Mouse (Mus musculus) testis, adult 2 months (tissue): ENCODE measurements around the gene Prrg4.

Source experiments
- CTCF ChIP-seq: fragments of 200-500 bp; IDR thresholded peaks from 2 replicates; pipeline ENCODE4 v1.5.1; 2012; ENCODE audit warnings: low read depth, mild to moderate bottlenecking, inconsistent platforms, low read length, moderate library complexity; ENCODE audit not compliant: control insufficient read depth, insufficient read depth, insufficient replicate concordance
- POLR2A ChIP-seq: fragments of 200-500 bp; IDR thresholded peaks from 2 replicates; pipeline ENCODE4 v1.6.1; 2012; ENCODE audit warnings: low read depth, mild to moderate bottlenecking, inconsistent platforms, low read length, moderate library complexity; ENCODE audit not compliant: control insufficient read depth

DNA sequence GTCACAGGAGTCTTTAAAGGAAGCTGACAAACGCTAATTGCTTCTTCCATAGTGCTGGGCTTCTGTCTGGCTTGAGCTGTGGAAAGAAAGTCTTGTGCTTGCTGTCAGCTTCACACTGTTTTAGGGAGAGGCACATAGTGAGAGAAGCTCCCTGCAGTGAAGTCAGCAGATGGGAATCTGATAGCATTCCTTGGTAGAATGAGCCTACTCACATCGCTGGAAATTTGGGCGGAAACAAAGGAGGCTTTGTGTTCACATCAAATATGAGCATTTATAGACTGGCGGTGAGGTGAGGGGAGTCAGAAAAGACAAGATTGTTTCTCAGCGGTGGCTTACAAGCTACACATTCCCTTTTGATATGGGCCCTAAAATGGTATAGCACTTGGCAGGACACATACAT lies 2.0 kb upstream of the Prrg4 start:
- no peak for TF ChIP-seq POLR2A
- no peak for TF ChIP-seq CTCF
